Mouse (Mus musculus): ENCODE results near the gene Ifngr2.

Ifngr2 gene

DNA sequence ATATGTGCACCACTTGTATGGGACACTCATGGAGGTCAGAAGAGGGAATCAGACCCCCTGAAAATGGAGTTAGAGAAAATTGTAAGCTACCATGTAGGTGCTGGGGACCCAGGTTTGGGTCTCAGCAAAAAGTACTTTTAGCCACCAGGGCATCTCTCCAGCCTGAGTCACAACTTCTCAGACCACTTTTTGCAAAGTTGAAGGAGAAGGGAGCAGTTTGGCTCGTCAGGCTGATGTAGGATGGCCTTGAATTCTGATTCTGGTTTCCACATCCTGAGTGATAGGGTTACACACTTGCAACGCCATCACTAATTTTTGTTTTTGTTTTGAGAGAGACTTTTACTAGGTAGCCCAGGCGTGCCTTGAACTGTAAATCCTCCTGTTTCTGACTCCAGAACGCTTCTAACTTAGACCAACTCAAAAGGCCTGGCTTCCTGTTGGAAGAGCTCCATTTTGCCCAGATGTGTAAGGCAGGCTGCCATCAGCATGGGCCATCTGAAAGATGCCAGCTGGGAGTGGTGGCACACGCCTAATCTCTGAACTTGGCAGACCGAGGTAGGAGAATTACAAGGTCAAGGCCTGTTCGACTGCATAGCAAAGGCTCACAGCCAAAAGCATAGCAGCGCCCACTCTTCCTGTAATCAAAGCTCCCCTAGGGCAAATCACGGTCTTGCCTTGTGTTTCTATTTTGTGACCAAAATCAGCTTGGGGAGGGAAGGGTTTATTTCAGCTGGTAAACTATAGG lies 62.8 kb downstream of the Ifngr2 start:
- no peak for DNase-seq (ENCODE audit: low read depth, low spot score)

DNA sequence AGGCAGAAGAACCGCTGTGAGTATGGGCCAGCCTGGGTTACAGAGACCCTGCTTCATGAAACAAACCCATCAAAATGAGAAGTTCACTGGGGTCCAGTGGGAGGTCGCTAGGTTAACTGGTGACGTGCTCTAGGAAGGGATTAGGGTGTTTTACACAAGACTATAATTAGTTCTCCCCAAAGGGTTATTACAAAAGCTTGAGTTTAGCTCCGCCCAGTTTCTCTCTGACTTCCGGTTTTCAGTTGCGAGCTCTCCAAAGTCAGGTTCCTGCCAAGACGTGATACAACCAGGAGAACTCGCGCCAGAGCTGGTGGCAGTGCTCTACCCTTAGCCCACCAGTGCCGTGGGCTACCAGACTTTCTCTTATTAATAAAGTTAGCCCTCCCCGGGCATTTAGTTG lies 64.4 kb downstream of the Ifngr2 start:
- DNase-seq (ENCODE audit: low read depth, low spot score): no peak

DNA sequence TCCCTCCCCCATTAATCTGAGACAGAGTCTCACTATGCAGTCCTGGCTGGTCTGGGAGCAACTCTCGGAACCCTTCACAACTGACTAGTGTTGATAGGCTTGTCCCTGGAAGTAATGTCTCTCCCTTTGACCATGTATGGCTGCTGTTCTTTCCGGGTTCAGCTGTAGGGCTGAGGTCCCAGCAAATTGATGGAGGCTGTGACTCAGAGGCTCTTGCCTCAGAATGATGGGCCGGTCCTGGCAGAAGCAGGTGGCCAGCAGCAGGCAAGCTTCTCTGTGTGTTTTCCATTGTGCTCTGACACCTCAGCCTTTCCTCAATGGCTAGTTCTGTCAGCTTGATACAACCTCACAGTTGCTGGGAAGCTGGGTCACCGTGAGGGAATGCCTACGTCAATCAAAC lies 65.7 kb downstream of the Ifngr2 start:
- no peak for DNase-seq (ENCODE audit: low read depth, low spot score)

DNA sequence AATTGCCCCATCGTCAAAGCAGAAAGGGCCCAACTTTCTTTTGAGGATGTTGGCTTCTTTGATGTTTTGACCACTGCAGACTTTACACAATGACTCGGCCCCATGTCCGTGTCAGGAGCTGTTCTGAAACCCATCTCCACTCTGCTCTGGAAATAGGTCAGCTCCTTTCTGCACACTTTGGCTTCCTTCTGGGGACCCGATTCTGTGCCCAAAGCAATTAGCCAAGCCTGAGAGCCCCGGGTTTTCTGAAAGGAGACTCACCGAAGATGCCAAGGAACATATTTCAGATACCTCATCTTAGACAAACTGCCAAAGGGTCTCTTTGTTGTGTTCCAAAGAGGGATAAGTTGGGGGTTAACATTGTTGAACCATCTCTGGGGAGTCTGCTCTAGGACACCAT lies 67.7 kb downstream of the Ifngr2 start:
- no peak for DNase-seq (ENCODE audit: low read depth, low spot score)
